Mouse (Mus musculus) midbrain, embryonic 10.5 days (tissue): ENCODE data around the gene Fbxl3. TPM values are rescaled to one million over a fixed set of nuclear protein-coding genes. Genes with fewer than 3 reads are reported as not detected.

Experiments
- DNase-seq: peaks from one replicate; pipeline ENCODE4 v3.0.0-alpha.2; 2017; ENCODE audit warnings: low spot score
- H3K27ac ChIP-seq: fragments of 300-500 bp; sonication (generic); replicated peaks from 2 replicates; pipeline ENCODE4 v1.5.1; 2016; ENCODE audit warnings: mild to moderate bottlenecking
- H3K27me3 ChIP-seq: fragments of 300-500 bp; sonication (generic); 2 replicates; pipeline ENCODE4 v1.6.1; 2016; ENCODE audit warnings: low read depth, mild to moderate bottlenecking; ENCODE audit not compliant: poor library complexity, severe bottlenecking
- H3K36me3 ChIP-seq: fragments of 300-500 bp; sonication (generic); 2 replicates; pipeline ENCODE4 v1.6.1; 2016; ENCODE audit warnings: mild to moderate bottlenecking, moderate library complexity
- H3K4me1 ChIP-seq: fragments of 300-500 bp; sonication (generic); 2 replicates; pipeline ENCODE4 v1.6.1; 2016
- H3K4me3 ChIP-seq: fragments of 300-500 bp; sonication (generic); 2 replicates; pipeline ENCODE4 v1.5.1; 2016; ENCODE audit warnings: mild to moderate bottlenecking, moderate library complexity
- H3K9me3 ChIP-seq: fragments of 300-500 bp; sonication (generic); replicated peaks from 2 replicates; pipeline ENCODE4 v1.6.1; 2016; ENCODE audit warnings: mild to moderate bottlenecking
- WGBS: fragments of 180-500 bp; shearing (Covaris S2); methylation state at CpG from one replicate; pipeline ENCODE4 v1.1.7; 2016; 5-methylcytosine and 5-hydroxymethylcytosine counted together
- polyA plus RNA-seq: library from polyadenylated mRNA; unstranded; fragments of >200 nt; fragmentation: Nextera tagmentation; extraction: Ambion mirVana; gene quantifications from 2 replicates; pipeline ENCODE4 v1.2.1, GENCODE M21; 2016

The Fbxl3 gene
- polyA plus RNA-seq, 1 experiment from 2014 or later = 13.8 TPM

DNA sequence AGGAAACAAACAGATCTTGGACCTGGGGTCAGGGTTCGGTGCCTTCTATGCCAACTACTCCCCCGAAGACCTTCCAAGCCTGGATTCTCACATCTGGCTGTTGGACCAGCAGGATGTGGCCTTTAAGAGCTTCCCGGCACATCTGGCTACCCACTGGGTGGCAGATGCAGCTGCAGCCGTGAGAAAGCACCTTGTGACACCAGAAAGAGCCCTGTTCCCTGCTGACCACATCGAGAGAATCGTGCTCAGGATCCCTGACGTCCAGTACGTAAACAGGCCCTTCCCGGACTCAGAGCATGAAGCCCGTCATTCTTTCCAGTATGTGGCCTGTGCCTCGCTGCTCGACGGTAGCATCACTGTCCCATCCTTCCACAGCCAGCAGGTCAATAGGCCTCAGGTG, 44.6 kb downstream of the Fbxl3 start:
- H3K27ac ChIP-seq = no peak overlapping the region

DNA sequence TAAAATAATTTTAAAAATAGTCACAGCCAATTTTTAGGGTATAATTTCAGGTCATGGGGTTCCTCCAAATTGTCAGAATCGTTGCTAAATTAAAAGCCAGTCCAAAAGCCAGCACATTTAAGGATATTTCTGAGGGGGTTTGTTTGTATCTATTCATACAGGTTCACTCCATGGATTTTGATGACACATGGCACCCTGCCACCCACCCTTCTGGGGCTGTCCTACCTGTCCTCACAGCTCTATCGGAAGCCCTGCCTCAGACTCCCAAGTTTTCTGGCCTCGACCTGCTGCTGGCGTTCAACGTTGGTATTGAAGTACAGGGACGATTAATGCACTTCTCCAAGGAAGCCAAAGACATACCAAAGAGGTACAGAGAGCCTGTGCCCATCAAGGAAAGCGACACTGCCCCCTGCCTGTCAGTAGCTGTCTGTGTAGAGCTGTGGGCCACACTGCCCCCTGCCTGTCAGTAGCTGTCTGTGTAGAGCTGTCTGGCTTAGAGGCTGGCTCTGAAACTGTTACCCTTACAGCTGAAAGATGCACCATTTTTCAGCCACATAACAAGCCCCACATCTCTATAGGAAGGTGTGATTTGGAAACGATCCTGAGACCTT, 48.1 kb downstream of the Fbxl3 start:
- DNase-seq = peak; percentile 70
- no peak overlapping the region for H3K4me3 ChIP-seq
- WGBS = 40% methylated on average over 8 of the region's 8 CpGs
- peaks cover 8% of the 10 kb centered on the region for H3K4me1 ChIP-seq
- no peaks in the 10 kb centered on the region for H3K9me3 ChIP-seq
- H3K27ac ChIP-seq = no peak overlapping the region
- no peaks in the 10 kb centered on the region for H3K36me3 ChIP-seq
- H3K27me3 ChIP-seq = no peaks in the 10 kb centered on the region

More for the DNA sequence above, 44.6 kb downstream of the Fbxl3 start:
- no peak for DNase-seq
- Histone ChIP-seq H3K4me3 (no peak overlapping the region), H3K36me3 (no peaks in the 10 kb centered on the region), H3K9me3 (no peaks in the 10 kb centered on the region), H3K27me3 (no peaks in the 10 kb centered on the region), H3K4me1 (no peaks in the 10 kb centered on the region)
- WGBS = 86% methylated on average over 13 of the region's 13 CpGs

GRCm38 (mm10) chr14:103048292-103049086, 50.9 kb downstream of the Fbxl3 start:
- H3K9me3 ChIP-seq = no peaks in the 10 kb centered on the region
- peaks cover 8% of the 10 kb centered on the region for H3K4me1 ChIP-seq
- no peaks in the 10 kb centered on the region for H3K36me3 ChIP-seq
- DNase-seq = no peak
- H3K27ac ChIP-seq = no peak overlapping the region
- 89% methylated on average over 11 of the region's 11 CpGs for WGBS
- H3K4me3 ChIP-seq = no peak overlapping the region
- no peaks in the 10 kb centered on the region for H3K27me3 ChIP-seq

- Histone ChIP-seq H3K36me3 (no peaks in the 10 kb centered on the region), H3K27me3 (no peaks in the 10 kb centered on the region), H3K27ac (no peak within 1 kb of the TSS), H3K9me3 (no peaks in the 10 kb centered on the region), H3K4me3 (no peak within 1 kb of the TSS), H3K4me1 (peaks cover 8% of the 10 kb centered on the region)
- WGBS = 91% methylated on average over 2 of the region's 2 CpGs
- DNase-seq = no peak
Observed at GRCm38 (mm10) chr14:103046677-103047076, 52.7 kb downstream of the Fbxl3 start, which contains the start of gene Acod1. Gene Acod1 (plus strand): TSS chr14:103046977.

- H3K36me3 ChIP-seq = no peaks in the 10 kb centered on the region
- no peaks in the 10 kb centered on the region for H3K4me1 ChIP-seq
- H3K27me3 ChIP-seq = no peaks in the 10 kb centered on the region
- no peak overlapping the region for H3K27ac ChIP-seq
- no peak for DNase-seq
- H3K4me3 ChIP-seq = no peak overlapping the region
- no peaks in the 10 kb centered on the region for H3K9me3 ChIP-seq
- 85% methylated on average over 3 of the region's 3 CpGs for WGBS
Observed at GRCm38 (mm10) chr14:103037016-103037415, 62.4 kb downstream of the Fbxl3 start.

DNA sequence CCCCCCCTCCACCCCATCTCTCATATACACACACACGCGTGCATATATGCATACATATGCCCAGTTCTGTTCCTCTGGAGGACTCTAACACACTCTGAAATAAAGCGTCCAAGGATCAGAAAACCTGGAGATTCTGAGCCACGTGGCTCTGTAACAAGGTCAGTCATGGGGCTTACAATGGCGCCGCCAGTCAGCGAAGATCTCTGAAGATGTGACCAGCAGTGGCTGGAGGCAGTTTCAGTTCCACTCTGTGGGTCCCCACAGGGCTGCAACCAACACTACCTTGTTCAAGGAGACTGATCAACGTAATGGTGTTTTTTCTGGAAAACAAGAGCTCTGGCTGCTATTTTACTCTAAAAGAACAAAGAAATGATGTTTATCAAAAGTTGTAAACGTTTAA, 65.3 kb downstream of the Fbxl3 start:
- H3K4me3 ChIP-seq = no peak overlapping the region
- DNase-seq = no peak
- H3K9me3 ChIP-seq = no peaks in the 10 kb centered on the region
- H3K4me1 ChIP-seq = no peaks in the 10 kb centered on the region
- H3K27ac ChIP-seq = no peak overlapping the region
- WGBS = 92% methylated on average over 9 of the region's 9 CpGs
- H3K27me3 ChIP-seq = no peaks in the 10 kb centered on the region
- H3K36me3 ChIP-seq = no peaks in the 10 kb centered on the region

- Histone ChIP-seq H3K9me3 (no peaks in the 10 kb centered on the region), H3K36me3 (no peaks in the 10 kb centered on the region), H3K4me3 (no peak overlapping the region), H3K27ac (no peak overlapping the region), H3K4me1 (no peaks in the 10 kb centered on the region), H3K27me3 (no peaks in the 10 kb centered on the region)
- WGBS = 81% methylated on average over 10 of the region's 10 CpGs
- DNase-seq = no peak
Observed at GRCm38 (mm10) chr14:103033271-103033823, 66.0 kb downstream of the Fbxl3 start.

Other genes with a start within 250 kb of the Fbxl3 start
- 5.6 and 6.0 TPM in 2 replicates for gene Kctd12, start 116.9 kb downstream of the Fbxl3 start, polyA plus RNA-seq
- not detected in 2 replicates for gene Acod1, start 52.6 kb downstream of the Fbxl3 start, polyA plus RNA-seq
- 25.7 and 29.7 TPM in 2 replicates for gene Cln5, start 29.4 kb downstream of the Fbxl3 start, polyA plus RNA-seq
- 15.0 and 20.3 TPM in 2 replicates for gene Mycbp2, start 247.2 kb upstream of the Fbxl3 start, polyA plus RNA-seq